Mouse (Mus musculus) brain, embryonic 14.5 days (tissue): ENCODE measurements around the gene Prss43.

Source experiments
- CTCF ChIP-seq: fragments of 200-500 bp; IDR thresholded peaks from 2 replicates; pipeline ENCODE4 v1.5.1; 2012; ENCODE audit warnings: inconsistent platforms, mild to moderate bottlenecking, moderate library complexity, borderline replicate concordance; ENCODE audit not compliant: insufficient read depth, insufficient read length; ENCODE audit errors: extremely low read depth
- POLR2A ChIP-seq: fragments of 200-500 bp; IDR thresholded peaks from 2 replicates; pipeline ENCODE4 v1.6.1; 2012; ENCODE audit warnings: mild to moderate bottlenecking, inconsistent platforms, borderline replicate concordance; ENCODE audit not compliant: poor library complexity, insufficient read depth, insufficient read length, severe bottlenecking; ENCODE audit errors: extremely low read depth

DNA sequence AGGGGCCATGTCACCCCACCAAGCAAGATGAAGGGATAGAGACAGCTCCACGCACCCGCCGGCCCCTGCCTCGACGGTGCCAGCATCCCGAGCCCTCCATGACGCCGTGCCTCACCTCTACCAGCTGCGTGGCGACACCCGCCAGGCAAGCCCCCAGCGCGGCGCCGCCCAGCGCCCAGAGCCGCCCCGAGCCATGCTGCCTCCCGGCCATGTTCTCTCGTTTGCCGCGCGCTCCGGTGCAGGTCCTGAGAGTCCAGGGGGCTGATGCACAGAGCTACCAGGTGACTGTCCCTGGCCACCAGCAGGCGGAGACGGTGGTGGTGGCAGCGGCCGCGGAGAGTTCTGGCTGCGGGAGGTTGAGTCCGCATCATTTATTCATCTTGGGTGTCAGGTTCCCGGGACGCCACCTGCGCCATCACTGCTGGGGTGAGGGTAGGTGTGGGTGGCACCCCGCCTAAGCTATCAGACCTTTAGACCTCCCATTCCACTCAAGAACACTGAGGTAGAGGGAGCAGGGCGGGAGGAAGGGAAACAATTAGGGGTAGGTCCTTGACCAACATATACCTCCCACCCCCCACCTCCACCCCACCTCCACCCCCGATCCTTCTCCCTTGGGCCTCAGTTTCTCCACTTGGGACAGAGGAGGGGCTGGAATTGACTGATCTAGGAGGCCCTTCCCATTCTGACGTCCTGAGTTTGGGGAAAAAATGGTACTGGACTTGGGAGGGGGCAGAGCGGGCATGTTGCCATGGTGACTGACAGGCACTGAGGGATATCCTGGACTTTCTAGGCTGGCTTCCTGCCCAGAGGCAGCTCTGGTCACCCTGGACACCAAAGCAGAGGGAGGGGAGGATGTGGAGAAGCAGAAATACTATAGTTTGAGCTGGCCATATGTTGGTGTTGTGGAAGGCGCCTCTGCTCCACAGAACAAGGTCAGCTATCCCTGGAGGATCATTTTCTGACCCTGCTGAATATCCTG, 47.5 kb downstream of the Prss43 start:
- TF ChIP-seq CTCF (0 out of 2 replicates have a peak, but pooled peaks have one; percentile 4), POLR2A (no peak)
